Mouse (Mus musculus) T-helper 1 cell (primary cell): Measurements from ENCODE around the gene Mipol1.

ENCODE experiments used
- in situ Hi-C: fragments of 300-600 bp; cut with MboI, MseI; formaldehyde crosslinking; loops from one replicate; pipeline ENCODE4 v1.15.1; 2025; ENCODE audit warnings: high pct_unique_total_duplicates

Gene Mipol1

DNA sequence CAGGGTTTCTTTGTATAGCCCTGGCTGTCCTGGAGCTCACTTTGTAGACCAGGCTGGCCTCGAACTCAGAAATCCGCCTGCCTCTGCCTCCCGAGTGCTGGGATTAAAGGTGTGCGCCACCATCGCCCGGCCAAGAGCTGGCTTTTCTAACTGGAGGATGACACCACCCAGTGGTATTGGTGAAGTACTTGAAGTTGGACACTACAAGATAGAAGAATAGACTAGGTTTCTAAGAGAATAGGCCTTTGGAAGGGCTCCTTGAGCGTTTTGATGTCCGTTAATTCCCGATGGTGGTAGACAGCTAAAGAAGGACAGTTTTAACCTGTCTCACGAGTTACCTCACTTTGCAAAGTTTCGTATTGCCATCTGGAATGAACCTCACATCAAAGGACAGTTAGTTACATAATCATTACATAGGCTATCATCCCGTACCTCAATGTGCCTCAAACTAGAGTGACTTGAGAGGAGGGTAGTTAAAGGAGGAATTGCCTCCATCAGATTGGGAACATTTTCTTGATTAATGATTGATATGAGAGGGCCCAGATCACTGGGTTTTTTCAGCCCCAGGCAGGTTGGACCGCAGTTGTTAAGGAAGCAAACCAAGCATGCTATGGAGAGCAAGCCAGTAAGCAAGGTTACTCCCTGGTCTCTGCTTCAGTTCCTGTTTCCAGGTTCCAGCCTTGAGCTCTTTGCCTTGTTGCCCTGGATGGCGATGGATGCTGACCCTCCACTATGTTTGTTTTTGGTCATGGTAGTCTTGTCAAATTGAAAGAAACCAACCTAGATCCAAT, 1.1 kb downstream of the Mipol1 start:
- in situ Hi-C loops, result no loop called here

DNA sequence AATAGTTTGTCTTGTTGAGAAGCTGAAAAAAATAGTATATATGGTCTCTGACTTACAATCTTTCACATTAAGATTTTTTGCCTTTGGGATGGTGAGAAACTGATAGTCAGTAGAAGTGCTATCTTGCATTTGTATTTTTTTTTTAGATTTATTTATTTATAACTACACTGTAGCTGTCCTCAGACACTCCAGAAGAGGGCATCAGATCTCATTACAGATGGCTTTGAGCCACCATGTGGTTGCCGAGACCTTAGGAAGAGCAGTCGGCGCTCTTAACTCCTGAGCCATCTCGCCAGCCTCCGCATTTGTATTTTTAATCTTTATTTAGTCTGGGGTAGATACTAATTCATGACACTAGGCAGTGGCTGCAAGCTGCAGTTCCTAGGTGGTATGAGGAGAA, 3.2 kb downstream of the Mipol1 start:
- in situ Hi-C loops, result no loop called here

DNA sequence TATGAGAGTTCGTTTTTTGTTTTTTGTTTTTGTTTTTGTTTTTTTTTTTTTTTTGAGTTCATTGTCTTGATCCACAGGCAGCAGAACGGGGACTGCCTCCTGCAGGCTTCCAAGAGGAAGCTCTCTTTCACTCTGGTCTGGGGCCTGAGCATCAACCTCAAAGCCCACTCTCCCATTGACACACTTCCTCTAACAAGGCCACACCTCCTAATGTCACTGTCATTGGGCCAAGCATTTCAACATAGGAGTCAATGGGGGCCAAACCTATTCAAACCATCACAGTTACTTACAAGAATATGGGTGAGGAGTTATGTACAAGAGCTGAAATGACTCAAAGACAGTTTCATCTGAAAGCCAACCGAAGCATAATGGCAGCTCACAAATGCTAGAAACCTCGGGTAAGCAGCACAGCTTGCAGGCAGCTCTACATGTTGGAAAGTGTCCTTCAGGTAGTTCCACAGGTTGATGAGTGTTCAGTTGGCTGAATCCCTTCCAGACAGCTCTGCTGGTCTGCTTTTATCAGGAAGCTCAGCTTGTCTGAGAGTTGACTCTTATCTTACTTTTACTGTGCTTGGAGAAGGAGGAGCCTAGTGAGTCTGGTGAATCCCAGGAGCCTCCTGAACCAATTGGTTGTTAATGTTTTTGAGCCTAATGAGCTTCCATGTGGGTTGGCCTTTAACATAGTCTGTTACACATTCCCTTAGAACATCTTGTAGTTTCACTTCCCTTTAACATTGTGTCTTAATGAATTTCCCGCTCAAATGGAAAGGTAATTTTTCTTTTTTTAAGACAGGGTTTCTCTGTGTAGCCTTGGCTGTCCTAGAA, 13.7 kb downstream of the Mipol1 start:
- in situ Hi-C loops, result no loop called here

DNA sequence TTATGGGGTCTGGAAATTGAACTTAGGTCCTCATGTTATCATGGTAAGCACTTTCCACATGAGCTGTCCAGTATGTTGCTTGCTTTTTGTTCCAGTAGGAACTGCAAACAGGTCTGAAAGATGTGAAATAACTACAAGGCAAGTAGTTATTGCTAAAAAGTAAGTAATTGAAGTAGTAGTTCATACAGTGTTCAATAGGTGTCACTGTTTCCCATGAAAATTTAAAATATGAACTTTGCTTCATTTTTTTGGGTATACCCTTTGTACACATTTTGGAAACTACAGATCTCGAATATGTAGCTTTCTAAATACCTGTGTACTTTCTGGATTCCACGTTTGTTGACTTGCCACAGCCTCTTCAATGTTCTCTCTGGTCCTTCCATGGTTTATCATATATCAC, 28.3 kb downstream of the Mipol1 start:
- in situ Hi-C loops, result loop anchor here (25.0 kb wide), 2 partner anchors 529 to 1679 kb away; no protein-coding TSS in a partner anchor

GRCm38 (mm10) chr12:57275456-57275855, 45.2 kb downstream of the Mipol1 start:
- in situ Hi-C loops, result no loop called here

GRCm38 (mm10) chr12:57281155-57282114, 51.2 kb downstream of the Mipol1 start:
- in situ Hi-C loops, result no loop called here

DNA sequence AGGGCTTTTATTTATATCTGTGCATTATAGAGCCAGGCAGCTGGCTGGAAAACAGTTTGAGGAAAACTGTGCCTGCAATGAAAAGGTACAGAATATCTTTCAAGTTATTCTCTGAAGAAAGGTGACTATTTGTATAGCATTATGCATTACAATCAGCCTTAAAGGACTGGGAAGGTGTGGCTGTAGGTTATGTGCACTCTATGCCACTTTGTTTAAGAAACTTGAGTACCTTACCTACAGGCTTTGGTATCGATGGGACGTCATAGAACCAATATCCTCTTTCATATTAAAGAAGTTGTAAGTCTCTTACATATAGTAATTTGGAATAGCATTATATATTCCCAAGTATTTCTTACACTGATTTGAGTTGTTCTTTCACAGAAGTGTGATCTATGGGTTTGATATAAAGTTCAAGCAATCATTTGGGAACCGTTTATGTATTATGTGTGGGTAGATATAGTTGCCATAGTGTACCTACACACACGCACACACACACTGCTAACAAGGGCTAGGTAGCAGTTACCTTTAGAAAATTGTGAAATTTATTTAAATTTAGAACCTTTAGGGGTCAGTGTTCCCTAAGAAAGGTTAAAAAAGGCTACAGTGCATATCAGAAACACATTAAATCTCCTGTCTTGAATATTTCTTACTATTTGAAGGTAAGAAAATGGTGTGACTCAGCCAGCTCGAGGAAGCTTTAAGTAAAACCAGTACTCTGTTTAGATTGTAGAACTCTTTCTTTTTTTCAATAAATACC, 55.3 kb downstream of the Mipol1 start:
- in situ Hi-C loops, result no loop called here

DNA sequence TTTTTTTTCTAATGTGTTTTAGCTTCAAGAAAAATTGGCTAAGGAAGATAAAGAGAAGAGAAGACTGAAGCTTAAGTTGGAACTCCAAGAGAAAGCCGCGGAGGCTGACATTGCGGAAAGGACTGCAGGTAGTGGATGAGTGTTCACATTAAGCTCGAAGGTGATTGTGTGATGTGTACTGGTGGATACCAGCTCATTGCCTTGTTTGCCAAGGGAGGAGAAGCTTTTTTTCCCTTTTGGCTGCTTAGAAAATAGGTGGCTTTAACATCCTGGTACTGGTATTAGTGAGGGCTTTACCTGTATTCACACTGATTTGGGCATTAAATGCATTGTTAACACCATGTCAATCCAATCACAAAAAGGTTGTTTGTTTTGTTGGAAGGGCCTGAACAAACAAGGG, 77.1 kb downstream of the Mipol1 start:
- in situ Hi-C loops, result no loop called here

GRCm38 (mm10) chr12:57307748-57308147, 77.5 kb downstream of the Mipol1 start:
- in situ Hi-C loops, result no loop called here

DNA sequence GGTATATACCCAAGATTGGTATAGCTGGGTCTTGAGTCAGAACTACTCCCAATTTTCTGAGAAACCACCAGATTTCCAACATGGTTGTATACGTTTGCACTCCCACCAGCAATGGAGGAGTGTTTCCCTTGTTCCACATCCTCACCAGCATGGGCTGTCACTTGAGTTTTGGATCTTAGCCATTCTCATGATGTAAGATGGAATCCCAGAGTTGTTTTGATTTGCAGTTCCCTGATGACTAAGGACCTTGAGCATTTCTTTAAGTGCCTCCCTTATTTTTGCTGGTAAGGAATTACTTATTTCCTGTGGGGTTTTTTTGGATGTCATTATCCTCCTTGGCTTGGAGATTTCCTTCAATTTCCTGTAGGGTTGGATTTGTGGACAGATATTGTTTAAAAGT, 108.8 kb downstream of the Mipol1 start:
- in situ Hi-C loops, result no loop called here

- in situ Hi-C loops, result no loop called here
Observed at GRCm38 (mm10) chr12:57340111-57340510, 109.9 kb downstream of the Mipol1 start.

- in situ Hi-C loops, result no loop called here
Observed at GRCm38 (mm10) chr12:57362732-57363131, 132.5 kb downstream of the Mipol1 start.

DNA sequence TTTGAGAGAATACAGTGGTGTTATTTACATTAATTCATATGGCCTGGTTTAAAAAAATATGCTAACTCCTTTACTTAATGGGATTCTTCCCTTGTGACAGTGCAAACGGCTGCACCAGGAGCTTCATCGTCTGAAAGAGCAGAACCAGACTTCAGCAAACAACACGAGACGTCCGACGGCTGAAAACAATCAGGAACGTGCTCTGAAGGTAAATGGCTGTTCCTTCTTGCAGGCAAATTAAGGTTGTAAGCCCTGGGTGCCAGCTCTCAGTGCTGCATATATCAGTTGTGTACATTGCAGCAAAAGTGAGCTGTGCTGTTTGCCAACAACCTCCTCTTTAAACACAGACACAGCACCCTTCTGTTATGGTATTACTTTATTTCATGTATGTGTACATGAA, 133.8 kb downstream of the Mipol1 start:
- in situ Hi-C loops, result no loop called here

DNA sequence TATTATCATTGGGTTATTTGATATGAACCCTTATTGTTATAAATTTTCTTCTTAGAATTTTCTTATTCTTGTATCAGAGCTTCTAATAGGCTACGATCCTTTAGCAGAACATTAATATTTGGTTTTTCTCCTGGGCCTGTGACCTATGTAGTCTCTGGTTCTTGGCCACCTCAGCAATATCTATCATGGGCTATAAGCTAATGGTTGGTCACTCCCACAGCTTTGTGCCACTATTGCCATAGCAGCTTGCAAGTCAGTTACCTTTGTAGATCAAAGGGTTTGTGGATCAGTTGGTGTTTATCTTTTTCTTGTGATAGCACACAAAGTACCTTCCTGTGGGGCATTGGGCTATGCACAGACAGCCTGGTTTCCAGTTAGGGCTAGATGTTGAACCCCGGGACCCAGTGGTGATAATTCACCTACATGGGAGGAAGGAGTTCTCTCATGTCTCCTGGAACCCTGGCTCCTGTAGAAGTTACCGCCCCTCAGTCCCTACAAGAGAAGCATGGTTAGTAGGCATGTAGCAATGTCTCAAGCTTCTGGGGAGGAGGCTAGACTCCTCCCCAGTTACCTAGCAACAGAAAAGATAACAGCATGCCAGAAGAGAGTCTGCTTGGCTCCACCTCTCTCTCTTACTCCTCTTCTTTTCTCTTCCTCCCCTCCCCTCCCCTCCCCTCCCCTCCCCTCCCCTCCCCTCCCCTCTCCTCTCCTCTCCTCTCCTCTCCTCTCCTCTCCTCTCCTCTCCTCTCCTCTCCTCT, 141.7 kb downstream of the Mipol1 start:
- in situ Hi-C loops, result no loop called here

DNA sequence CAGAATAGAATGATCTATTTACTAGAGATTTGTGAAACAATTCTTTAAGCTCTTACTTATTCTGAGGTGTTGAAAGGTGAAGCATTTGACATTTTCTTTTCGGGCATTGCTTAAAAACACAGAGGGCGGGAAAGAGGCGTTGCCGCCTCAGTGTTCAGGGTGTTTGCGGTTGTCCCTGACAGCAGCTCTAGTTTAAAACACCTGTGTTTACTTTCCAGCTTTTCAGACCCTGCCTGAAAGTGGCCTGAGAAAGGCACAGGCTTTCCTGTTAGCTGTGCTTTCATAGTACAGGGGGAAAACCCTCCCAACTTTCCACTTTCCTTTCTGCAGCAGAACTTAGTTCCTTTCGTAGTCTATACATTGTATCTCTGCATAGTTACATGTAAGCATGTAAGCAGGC, 152.6 kb downstream of the Mipol1 start:
- in situ Hi-C loops, result no loop called here

DNA sequence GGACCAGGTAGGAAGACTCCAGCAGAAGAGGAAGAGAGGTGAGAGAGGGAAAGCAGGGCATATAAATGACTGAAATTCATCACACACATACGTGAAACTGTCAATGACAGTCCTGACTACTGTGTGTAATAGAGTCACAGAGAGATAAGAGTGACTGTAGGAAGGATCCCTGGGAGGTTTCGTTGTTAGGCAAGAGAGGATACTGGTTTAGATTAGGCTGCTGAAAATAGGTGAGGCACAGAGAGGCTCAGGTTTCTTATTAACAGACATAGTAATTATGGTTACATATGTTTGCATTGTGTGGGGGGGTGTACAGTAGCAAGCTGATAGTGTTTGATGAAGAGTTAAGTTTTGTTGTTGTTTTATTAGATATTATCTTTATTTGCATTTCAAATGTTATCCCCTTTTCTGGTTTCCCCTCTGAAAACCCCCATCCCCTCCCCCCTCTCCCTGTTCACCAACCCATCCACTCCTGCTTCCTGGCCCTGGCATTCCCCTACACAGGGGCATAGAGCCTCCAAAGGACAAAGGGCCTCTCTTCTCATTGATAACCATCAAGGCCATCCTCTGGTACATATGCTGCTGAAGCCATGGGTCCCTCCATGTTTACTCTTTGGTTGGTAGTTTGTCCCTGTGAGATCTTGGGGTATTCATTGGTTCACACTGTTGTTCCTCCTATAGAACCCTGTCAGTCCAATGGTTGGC, 157.5 kb downstream of the Mipol1 start:
- in situ Hi-C loops, result no loop called here

DNA sequence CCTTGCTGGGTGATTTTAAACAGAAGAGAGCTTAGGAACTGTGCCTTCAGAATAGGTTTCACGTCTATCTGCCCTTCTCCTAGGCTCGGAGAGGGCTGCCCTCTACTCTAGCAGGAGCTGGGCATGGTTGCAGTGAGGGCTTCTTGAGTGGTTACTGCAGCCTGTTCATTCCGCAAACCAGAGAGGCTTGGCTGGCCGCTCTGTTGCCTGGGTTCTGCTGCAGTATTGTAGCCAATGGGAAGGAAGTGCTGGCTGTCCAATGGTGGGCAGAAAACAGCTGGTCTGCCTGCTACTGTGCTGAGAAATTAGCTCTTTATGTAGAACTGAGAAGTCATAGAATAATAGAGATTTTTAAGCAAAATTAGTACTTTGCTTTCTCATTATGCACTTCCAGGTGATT, 169.3 kb downstream of the Mipol1 start:
- in situ Hi-C loops, result no loop called here

- in situ Hi-C loops, result no loop called here
Observed at GRCm38 (mm10) chr12:57400186-57400585, 170.0 kb downstream of the Mipol1 start.

GRCm38 (mm10) chr12:57401126-57401525, 170.9 kb downstream of the Mipol1 start:
- in situ Hi-C loops, result no loop called here

- in situ Hi-C loops, result no loop called here
Observed at GRCm38 (mm10) chr12:57402360-57402759, 172.1 kb downstream of the Mipol1 start.
